Mouse (Mus musculus) cerebellum, adult 2 months (tissue): ENCODE data around the gene Cst6. TPM values are rescaled to one million over a fixed set of nuclear protein-coding genes. Genes with fewer than 3 reads are reported as not detected.
"Not testable (repeated sequence)": the region's sequence is repeated elsewhere in the genome, so short reads cannot be mapped to it uniquely, and the experiment has no call there.

ENCODE experiments used
- DNase-seq, 2 experiments: peaks; one replicate each; pipeline ENCODE4 v3.0.0; 2021
- H3K27ac ChIP-seq: fragments of 200-500 bp; 2 replicates; pipeline ENCODE4 v1.5.1; 2012; ENCODE audit warnings: low read length, control low read depth, inconsistent platforms; ENCODE audit not compliant: insufficient read depth
- H3K27me3 ChIP-seq: fragments of 200-500 bp; 2 replicates; pipeline ENCODE4 v1.6.1; 2012; ENCODE audit warnings: inconsistent platforms, mild to moderate bottlenecking, low read length, moderate library complexity; ENCODE audit not compliant: control insufficient read depth, insufficient read depth
- H3K4me1 ChIP-seq: fragments of 200-500 bp; 2 replicates; pipeline ENCODE4 v1.6.1; 2011; ENCODE audit warnings: low read length; ENCODE audit not compliant: control insufficient read depth, insufficient read depth
- H3K4me3 ChIP-seq: fragments of 200-500 bp; replicated peaks from 2 replicates; pipeline ENCODE3; 2011; ENCODE audit warnings: mild to moderate bottlenecking, low read depth, low read length, control low read depth; ENCODE audit not compliant: insufficient read depth
- CTCF ChIP-seq: fragments of 200-500 bp; IDR thresholded peaks from 2 replicates; pipeline ENCODE4 v1.5.1; 2011; ENCODE audit warnings: low read depth, mild to moderate bottlenecking, control low read depth, low read length, moderate library complexity, borderline replicate concordance; ENCODE audit not compliant: insufficient read depth
- POLR2A ChIP-seq: fragments of 200-500 bp; IDR thresholded peaks from 2 replicates; pipeline ENCODE4 v1.6.1; 2011; ENCODE audit warnings: low read length, control low read depth, borderline replicate concordance; ENCODE audit not compliant: insufficient read depth
- WGBS: fragments of 180-500 bp; shearing (Covaris S2); methylation state at CpG from one replicate; pipeline ENCODE4 v1.1.7; 2018; 5-methylcytosine and 5-hydroxymethylcytosine counted together
- polyA plus RNA-seq: library from polyadenylated mRNA; depleted of rRNA; stranded (reverse); fragments of >200 nt; gene quantifications from 2 replicates; pipeline ENCODE4 v1.2.3, GENCODE M21; 2012; rRNA removed

Gene Cst6
- polyA plus RNA-seq: 15.4 and 19.0 TPM in 2 replicates

DNA sequence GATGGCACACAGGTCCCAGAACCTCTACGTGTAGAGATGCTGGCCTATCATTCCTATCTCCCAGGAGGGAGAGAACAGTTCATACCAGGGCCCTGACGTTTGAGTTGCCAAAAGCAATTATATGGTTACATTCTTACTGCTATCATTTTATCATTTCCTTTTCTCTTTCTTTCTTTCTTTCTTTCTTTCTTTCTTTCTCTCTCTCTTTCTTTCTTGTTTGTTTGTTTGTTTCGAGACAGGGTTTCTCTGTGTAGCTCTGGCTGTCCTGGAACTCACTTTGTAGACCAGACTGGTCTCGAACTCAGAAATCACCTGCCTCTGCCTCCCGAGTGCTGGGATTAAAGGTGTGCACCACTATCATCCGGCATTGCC is at the start of gene Cst6:
Gene Cst6, minus strand, starts transcription at position 73 of the 372 bp plus-strand sequence.
- not testable (repeated sequence) for H3K27me3 ChIP-seq, H3K4me1 ChIP-seq, DNase-seq
- peak within 1 kb of the TSS; percentile 94 for H3K27ac ChIP-seq
- WGBS: 58% methylated on average over 6 of the region's 6 CpGs
- peak within 1 kb of the TSS; percentile 95 for H3K4me3 ChIP-seq

DNA sequence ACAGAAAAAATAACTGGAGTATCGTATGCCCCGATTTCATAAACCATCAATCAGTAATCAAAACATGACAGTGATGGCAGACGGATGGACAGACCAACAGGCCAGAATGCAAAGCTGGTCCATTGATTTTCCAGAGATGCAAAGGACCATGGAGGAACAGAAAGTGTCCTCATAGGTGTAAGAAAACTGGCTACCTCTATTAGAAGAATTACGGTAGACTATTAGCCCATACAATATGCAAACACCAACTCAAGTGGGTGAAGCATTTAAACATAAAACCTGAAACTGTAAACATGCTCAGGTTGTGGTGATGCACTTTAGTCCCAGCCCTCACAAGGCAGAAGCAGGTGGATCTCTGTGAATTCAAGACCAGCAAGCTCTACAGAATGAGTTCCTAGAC is 46.0 kb upstream of the Cst6 start:
- Histone ChIP-seq H3K4me1 (peaks cover 18% of the 10 kb centered on the region; the same call in 1 of the 2 replicates), H3K4me3 (no peak overlapping the region), H3K27ac (no peak overlapping the region), H3K27me3 (no peaks in the 10 kb centered on the region)
- no peak for DNase-seq
- TF ChIP-seq POLR2A (no peak), CTCF (no peak)
- 82% methylated on average over 4 of the region's 4 CpGs for WGBS

DNA sequence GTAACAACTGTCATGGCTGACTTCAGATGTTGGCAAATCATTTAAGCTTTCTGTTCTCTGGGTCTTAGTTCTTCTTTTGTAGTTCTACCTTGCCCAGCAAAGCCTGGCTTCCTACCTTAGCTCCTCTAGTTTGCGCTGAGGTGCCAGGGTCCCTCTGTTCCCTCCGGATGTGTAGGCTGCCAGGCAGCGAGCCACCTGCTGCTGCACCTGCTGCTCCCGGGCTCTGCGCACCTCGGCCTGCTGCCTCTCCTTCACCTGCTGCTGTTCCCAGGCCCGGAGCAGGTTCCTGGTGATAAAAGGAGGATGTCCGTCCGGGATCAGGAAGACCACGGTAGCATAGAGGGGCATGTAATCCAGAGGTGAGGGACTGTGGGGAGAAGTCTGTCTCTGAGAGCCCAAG is 44.8 kb upstream of the Cst6 start:
- Histone ChIP-seq H3K4me1 (peaks cover 22% of the 10 kb centered on the region; the same call in 1 of the 2 replicates), H3K27ac (peak overlapping the region; percentile 35), H3K4me3 (no peak overlapping the region), H3K27me3 (no peaks in the 10 kb centered on the region)
- 7% methylated on average over 10 of the region's 10 CpGs for WGBS
- peak; percentile 66 to 73 for DNase-seq
- TF ChIP-seq CTCF: no peak
- TF ChIP-seq POLR2A: no peak

GRCm38 (mm10) chr19:5392892-5393291 is 43.5 kb upstream of the Cst6 start:
- Histone ChIP-seq H3K27ac (no peak overlapping the region), H3K4me1 (peaks cover 22% of the 10 kb centered on the region; the same call in 1 of the 2 replicates), H3K4me3 (no peak overlapping the region), H3K27me3 (no peaks in the 10 kb centered on the region)
- TF ChIP-seq CTCF (no peak), POLR2A (no peak)
- 15% methylated on average over 4 of the region's 4 CpGs for WGBS
- peak; percentile 74 to 79 for DNase-seq

- H3K27me3 ChIP-seq: no peaks in the 10 kb centered on the region
- H3K27ac ChIP-seq: no peak overlapping the region
- 82% methylated on average over 8 of the region's 8 CpGs for WGBS
- H3K4me3 ChIP-seq: no peak overlapping the region
- no peak for DNase-seq
- H3K4me1 ChIP-seq: peaks cover 26% of the 10 kb centered on the region
- TF ChIP-seq CTCF: no peak
Observed at GRCm38 (mm10) chr19:5390416-5390815, 41.0 kb upstream of the Cst6 start.

- peak overlapping the region; percentile 52; the same call in 1 of the 2 replicates for H3K27ac ChIP-seq
- WGBS: 41% methylated on average over 12 of the region's 12 CpGs
- DNase-seq: no peak
- H3K4me3 ChIP-seq: peak overlapping the region; percentile 98
- peaks cover 23% of the 10 kb centered on the region for H3K4me1 ChIP-seq
- H3K27me3 ChIP-seq: no peaks in the 10 kb centered on the region
- TF ChIP-seq POLR2A: no peak
- TF ChIP-seq CTCF: no peak
Observed at GRCm38 (mm10) chr19:5389647-5390046, 40.3 kb upstream of the Cst6 start.

DNA sequence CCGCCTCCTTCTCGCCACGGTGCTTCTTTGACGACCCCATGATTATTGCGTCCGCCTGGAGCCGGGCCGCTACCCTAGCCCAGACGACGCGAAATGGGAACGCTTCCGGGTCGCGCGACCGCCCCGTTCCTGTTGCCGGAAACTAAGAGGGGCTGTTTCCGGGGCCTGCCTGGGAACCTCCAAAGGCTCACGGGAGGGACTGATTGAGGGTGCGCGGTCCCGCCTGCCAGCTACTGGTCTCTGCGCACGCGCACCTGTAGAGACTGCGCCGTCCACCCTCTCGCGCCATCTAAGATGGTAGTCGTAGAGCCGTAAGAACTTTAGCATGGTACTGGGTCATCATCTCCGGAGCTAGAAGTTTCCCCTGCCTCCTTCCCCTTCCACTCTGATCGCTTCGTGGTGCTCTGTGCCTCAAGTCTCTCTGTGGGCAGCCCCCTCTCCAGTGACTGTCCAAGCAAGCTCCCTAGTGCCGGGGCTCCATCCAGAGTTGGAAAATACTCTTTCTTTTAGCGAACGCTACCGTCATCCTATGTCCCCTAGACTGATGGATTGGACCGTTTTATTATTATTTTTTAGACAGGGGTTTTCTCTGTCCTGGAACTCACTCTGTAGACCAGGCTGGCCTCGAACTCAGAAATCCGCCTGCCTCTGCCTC is 39.3 kb upstream of the Cst6 start, which contains the start of gene Sart1:
Gene Sart1, minus strand, starts transcription at position 116 of the 655 bp plus-strand sequence.
- 2% methylated on average over 43 of the region's 43 CpGs for WGBS
- DNase-seq: peak; percentile 95 to 98
- Histone ChIP-seq H3K27me3 (no peaks in the 10 kb centered on the region), H3K4me1 (peaks cover 16% of the 10 kb centered on the region), H3K27ac (peak within 1 kb of the TSS; percentile 92), H3K4me3 (peak within 1 kb of the TSS; percentile 98)
- TF ChIP-seq POLR2A (peak; percentile 94), CTCF (no peak)

DNA sequence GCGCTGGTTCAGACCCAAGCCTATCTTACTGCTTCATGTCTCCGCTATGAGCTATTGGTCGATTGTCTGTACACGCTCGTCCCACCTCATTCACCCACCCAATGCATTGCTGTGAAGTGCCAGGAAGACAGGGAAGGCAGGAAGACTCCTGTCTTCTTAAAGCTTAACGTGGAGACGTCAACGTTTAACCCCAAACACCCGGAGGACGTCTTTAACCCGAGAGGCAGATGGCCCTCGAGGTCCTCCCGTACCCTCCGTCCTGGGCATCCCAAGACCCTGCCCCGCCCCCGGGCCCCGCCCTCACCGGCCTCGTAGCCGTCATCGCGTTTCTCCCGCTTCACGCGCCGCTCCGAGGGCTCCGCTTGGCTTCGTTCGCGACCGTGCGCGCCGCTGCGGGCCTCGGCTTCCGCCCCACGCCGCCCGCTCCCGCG is 38.7 kb upstream of the Cst6 start:
- TF ChIP-seq POLR2A: no peak
- TF ChIP-seq CTCF: no peak
- peak overlapping the region; percentile 50; the same call in 1 of the 2 replicates for H3K27ac ChIP-seq
- under 1% methylated on average over 41 of the region's 43 CpGs for WGBS
- peaks cover 13% of the 10 kb centered on the region for H3K4me1 ChIP-seq
- peak overlapping the region; percentile 98 for H3K4me3 ChIP-seq
- H3K27me3 ChIP-seq: no peaks in the 10 kb centered on the region
- no peak for DNase-seq
